Mouse (Mus musculus) lung, adult 18-20 months (tissue): Measurements from ENCODE around the gene Chrnb2.

ENCODE experiments used
- DNase-seq, 2 experiments: peaks; one replicate each; pipeline ENCODE4 v3.0.0; 2022; ENCODE audit warnings: mixed read lengths in 2 of 2

Chrnb2 gene

GRCm38 (mm10) chr3:89704064-89704463 is 60.4 kb downstream of the Chrnb2 start:
- no peak for DNase-seq

DNA sequence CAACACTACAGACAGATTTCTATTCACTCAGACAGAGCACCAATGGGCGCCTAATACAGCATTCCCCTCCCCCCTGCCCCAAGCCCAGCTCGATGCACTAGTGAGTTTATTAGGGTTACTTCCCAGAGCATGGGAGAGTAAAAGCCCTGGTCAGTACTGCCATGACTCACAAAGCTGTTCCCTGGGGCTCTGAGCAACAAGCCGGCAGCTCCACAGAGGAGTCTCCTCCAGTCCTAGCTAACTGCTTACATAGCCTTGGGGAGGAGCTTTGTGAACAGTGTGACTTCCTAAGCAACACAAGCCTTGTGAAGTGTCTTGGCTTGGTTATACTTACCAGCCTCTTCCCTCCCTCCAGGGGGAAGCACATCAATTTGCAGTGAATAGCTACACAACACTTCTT is 60.8 kb downstream of the Chrnb2 start:
- no peak for DNase-seq

GRCm38 (mm10) chr3:89700461-89700860 is 64.0 kb downstream of the Chrnb2 start:
- no peak for DNase-seq

- no peak for DNase-seq
Observed at GRCm38 (mm10) chr3:89698958-89699357, 65.5 kb downstream of the Chrnb2 start.
